Comparison of ENCODE assay signal across 13 mouse cellular contexts in genomic region chr5:63772971-63773370, GRCm38 (mm10).
"Had no signal": no experiment of that assay in that cellular context is flagged by ENCODE, and none has a peak within 500 bp of the region (broad histone marks: within the 10 kb centered on the region; RNA-seq: fewer than 3 reads in every experiment).

No protein-coding gene starts in this region.

- DNase-seq: kidney, adult 18-20 months; kidney, postnatal 14 days; layer of hippocampus, postnatal 36 days; liver, embryonic 13.5 days; liver, postnatal 0 days; lung, postnatal 14 days had no signal

- ATAC-seq: liver, postnatal 0 days had no signal

- H3K9ac ChIP-seq: kidney, embryonic 15.5 days; limb, embryonic 15.5 days; liver, embryonic 13.5 days; liver, postnatal 0 days; lung, embryonic 15.5 days; midbrain, embryonic 12.5 days had no signal

- H3K27me3 ChIP-seq: kidney, embryonic 15.5 days; limb, embryonic 15.5 days; liver, embryonic 13.5 days; lung, embryonic 15.5 days; megakaryocyte, embryonic 14.5 days; midbrain, embryonic 12.5 days had no signal

- H3K36me3 ChIP-seq: kidney, embryonic 15.5 days; limb, embryonic 15.5 days; liver, embryonic 13.5 days; lung, embryonic 15.5 days; midbrain, embryonic 12.5 days had no signal

- H3K4me2 ChIP-seq: kidney, embryonic 15.5 days; limb, embryonic 15.5 days; liver, embryonic 13.5 days; lung, embryonic 15.5 days; midbrain, embryonic 12.5 days had no signal

- H3K27ac ChIP-seq: kidney, embryonic 15.5 days; limb, embryonic 15.5 days; liver, embryonic 13.5 days; lung, embryonic 15.5 days; macrophage; midbrain, embryonic 12.5 days; stomach, postnatal 0 days had no signal

- H3K9me3 ChIP-seq: kidney, embryonic 15.5 days; limb, embryonic 15.5 days; liver, embryonic 13.5 days; lung, embryonic 15.5 days; megakaryocyte, embryonic 14.5 days; midbrain, embryonic 12.5 days had no signal

- H3K4me3 ChIP-seq: kidney, embryonic 15.5 days; limb, embryonic 15.5 days; liver, embryonic 13.5 days; lung, embryonic 15.5 days; megakaryocyte, embryonic 14.5 days; midbrain, embryonic 12.5 days had no signal

- H3K4me1 ChIP-seq: kidney, embryonic 15.5 days; limb, embryonic 15.5 days; liver, embryonic 13.5 days; lung, embryonic 15.5 days; megakaryocyte, embryonic 14.5 days; midbrain, embryonic 12.5 days had no signal
